Mouse (Mus musculus) CD4-positive, CD25-positive, alpha-beta regulatory T cell, adult 2 months (primary cell): ENCODE measurements around the gene Mical3.

Experiments
- DNase-seq: peaks from one replicate; pipeline ENCODE4 v3.0.0-alpha.2; 2012; ENCODE audit warnings: low read depth, low spot score

Mical3 gene

GRCm38 (mm10) chr6:121014339-121014738 is 116.5 kb downstream of the Mical3 start:
- DNase-seq = no peak

GRCm38 (mm10) chr6:121013750-121014149 is 117.0 kb downstream of the Mical3 start:
- DNase-seq = peak; percentile 64

GRCm38 (mm10) chr6:121011709-121012108 is 119.1 kb downstream of the Mical3 start:
- DNase-seq = no peak

DNA sequence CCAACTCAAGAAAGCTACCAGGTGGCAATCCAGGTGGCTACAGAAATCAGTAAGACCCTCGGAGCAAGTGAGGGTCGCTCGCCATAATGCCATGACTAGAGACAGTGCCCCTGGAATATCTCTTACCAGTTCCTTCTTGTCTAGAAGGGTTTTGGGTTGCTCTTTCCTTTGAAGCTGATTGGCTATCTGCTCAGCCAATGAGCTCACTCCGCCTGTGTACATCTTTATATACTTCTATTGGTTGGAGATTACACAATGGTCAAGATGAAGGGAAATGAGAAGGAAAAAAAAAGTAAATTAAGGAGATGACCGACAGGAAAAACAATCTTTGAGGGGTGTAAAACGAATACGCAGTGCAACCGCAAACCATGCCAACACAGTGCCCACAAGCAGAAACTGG is 121.1 kb downstream of the Mical3 start:
- no peak for DNase-seq

- no peak for DNase-seq
These were observed 125.8 kb downstream of the Mical3 start for GRCm38 (mm10) chr6:121004959-121005358.

- DNase-seq = no peak
These were observed 127.8 kb downstream of the Mical3 start for GRCm38 (mm10) chr6:121002952-121003351.

DNA sequence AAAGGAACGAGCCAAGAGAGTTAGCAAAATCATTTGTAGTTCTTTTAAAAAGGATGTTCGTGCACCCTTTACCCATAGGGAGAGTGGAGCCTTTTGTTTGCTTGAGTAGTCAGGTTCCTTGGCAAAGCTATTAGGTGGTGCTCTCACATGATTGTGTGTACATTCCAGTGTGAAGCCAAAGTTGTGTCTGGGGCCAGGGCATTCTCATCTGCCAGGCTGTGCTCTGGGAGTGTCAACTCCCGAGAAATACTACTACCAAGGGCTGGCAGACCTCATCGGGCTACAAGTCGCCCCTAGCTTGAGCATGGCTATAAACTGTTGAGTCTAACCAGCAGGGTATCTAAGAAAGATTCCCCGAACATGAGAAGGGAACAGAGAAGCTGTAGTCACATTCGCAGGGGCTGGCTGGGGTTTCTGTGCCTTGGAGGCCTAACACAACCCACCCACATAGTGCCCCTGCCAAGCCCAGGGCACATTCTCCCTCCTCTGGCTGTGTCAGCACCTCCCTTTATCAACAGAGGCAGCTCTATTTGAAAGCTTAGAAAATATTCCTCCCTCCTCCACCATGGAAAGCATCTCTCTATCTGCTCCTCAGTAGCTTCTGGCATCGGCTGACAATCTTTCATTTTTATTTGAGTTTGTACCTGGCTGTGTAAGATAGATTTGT is 130.8 kb downstream of the Mical3 start:
- DNase-seq = no peak

- DNase-seq = no peak
These were observed 131.7 kb downstream of the Mical3 start for GRCm38 (mm10) chr6:120999087-120999486.

GRCm38 (mm10) chr6:120996607-120997006 is 134.2 kb downstream of the Mical3 start:
- no peak for DNase-seq

DNA sequence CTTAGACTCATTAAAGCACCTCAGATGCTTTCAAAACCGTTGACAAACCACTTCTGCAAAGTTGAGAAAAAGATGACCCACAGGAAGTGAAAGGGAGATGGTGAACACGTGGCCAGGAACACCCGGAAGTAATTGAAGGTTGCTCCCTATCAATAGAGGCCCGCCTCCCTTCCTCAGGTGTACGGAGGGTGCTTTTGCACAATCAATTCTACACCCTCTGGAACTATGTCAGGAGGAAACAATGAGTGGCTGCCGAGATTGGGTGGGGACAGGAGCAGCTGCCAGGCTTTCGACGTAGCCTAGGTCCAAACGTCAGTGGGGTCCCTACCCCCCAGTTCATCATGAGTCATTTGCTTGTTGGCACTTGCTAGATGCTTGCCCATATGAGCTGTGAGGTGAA is 135.3 kb downstream of the Mical3 start:
- DNase-seq = no peak

DNA sequence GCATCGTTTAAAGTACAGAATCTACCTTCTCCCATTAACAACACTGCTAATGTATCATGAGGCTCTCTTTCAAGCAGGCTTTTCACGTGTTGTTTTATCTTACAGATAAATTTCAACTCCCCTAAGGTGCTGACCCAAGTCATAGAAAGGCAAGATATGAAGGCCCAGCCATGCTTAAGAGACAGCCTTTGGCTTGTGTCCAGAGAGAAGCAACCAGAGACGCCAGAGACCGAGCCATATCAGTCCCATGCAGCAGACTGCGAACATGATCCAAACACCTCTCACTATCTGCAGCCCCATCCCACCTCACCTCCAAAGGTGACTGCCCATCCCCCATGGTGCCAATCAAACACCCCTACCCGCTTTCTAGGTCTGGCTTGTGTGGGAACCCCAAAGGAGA is 138.9 kb downstream of the Mical3 start:
- no peak for DNase-seq

GRCm38 (mm10) chr6:120987571-120988084 is 143.2 kb downstream of the Mical3 start:
- no peak for DNase-seq

DNA sequence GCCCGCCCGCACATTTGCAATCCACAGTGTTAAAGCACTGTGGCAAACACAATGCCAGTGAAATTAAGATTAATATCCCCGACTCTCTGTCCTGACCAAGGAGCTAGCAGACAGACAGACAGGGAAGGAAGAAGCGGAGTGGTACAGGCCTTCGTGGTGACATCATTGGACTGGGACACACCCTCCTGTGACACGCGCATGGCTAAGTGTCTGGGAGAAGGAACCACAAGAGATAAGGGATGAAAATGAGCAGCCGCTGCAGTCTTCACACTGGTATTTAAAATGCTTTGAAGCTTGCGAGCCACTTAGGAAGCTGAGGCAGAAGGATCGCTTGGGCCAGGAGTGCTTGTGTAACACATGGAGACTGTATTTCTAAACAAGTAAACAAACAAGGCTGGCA is 143.6 kb downstream of the Mical3 start:
- no peak for DNase-seq

GRCm38 (mm10) chr6:120986172-120986571 is 144.6 kb downstream of the Mical3 start:
- DNase-seq = no peak

DNA sequence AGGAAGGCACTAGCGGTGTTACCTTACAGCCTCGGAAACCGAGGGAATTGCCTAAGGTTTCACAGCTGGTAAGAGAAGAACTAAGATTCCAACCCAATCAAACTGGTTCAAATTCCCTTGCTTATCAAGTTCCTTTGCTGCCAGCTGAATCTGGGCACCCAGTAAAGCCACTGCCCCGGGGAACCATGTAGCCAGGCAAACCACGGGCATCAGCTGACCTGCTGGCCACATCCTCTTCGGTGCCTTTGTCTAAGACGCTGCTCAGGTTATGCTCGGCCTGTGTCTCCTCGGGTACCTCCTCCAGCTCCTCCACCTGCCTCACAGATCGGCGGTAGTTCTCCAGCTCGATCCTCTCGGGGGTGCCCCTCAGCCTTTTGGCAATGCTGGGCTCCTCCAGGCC is 148.5 kb downstream of the Mical3 start:
- DNase-seq = no peak

GRCm38 (mm10) chr6:120981537-120981936 is 149.3 kb downstream of the Mical3 start:
- peak; percentile 41 for DNase-seq

DNA sequence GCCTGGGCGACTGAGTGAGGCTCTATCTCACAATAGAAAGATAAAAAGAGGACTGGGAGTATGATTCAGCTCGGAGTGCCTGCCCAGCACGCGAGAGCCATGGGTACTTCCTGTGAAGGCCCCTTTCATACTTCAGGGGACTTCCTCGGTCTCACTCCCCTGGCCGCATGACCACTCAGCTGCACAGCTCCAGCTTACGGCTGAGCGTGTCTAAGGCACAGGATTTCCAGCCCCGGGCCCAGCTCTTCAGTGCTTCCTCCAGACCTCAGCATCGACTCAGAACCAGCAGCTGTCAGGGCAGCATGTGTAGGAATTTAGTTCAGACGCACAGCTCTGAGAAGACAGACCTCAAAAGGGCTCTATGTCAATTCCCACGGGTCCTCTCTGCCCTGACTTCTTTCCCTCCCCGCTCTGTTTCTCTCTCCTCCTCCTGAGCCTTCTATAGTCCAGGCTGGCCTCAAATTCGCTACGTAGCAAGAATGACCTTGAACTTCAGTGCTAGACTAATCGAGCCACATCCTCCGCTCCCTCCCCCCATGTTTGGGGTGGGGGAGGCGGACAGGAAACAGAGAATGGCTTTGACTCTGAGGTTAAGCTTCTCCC is 152.7 kb downstream of the Mical3 start:
- DNase-seq = peak; percentile 57

- no peak for DNase-seq
These were observed 153.8 kb downstream of the Mical3 start for GRCm38 (mm10) chr6:120976991-120977390.

DNA sequence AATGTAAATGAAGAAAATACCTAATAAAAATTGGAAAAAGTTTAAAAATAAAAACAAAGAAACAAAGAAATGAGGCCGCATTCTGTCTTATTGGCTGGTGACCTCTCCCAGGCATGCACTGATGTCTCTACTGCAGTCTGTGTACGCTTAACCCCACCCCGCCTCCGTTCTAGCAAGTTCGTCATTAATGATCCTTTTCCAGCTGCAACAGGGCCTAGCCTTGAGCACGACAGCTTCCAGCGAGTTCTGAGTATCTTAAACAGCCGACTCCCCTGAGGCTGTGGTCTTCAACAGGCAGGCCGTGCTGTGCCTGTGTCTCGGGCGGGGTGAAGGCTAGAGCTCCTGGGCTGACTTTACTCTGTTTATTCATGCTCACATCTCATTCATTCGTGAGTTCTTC is 154.7 kb downstream of the Mical3 start:
- DNase-seq = no peak

- DNase-seq = peak; percentile 87
These were observed 158.8 kb downstream of the Mical3 start for GRCm38 (mm10) chr6:120971797-120972590.

DNA sequence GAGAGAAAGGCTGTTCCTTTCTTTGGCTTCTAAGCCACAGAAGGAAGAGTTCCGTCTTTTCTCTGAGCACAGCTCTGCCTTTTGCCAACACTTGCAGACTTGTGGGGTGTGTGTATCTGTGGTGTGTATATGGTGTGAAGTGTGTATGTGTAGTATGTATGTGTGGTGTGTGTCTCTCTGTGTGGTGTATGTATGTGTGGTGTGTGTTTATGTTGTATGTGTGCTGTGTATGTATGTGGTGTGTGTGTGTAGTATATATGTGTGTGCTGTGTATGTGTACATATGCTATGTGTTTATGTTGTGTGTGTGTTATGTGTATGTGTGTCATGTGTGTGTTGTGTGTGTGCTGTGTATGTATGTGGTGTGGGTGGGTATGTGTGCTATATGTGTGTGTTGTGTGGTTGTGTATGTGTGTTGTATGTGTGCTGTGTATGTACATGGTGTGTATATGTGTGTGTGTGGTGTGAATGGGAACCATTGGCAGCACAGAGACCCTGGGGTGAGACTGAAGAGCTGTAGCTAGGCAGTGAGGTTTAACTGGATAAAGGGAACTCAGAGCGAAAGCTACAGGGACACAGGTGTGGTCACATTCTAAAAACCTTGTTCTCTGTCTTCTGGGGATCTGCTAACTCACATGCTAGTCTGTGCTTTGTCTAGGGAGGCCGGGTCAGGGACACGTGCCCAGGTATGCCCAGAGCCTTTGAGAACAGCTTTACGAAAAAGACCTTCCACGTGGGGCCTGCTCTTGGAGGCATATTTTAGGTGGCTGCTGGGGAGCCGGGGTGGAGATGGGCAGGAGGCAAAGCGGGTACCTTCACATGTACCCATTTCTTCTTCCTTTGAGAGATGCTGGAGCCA is 159.6 kb downstream of the Mical3 start:
- no peak for DNase-seq

GRCm38 (mm10) chr6:120965814-120966213 is 165.0 kb downstream of the Mical3 start:
- DNase-seq = no peak
